Mouse (Mus musculus): ENCODE data around the gene Gba. TPM values are rescaled to one million over a fixed set of nuclear protein-coding genes. Genes with fewer than 3 reads are reported as not detected.

The Gba gene
- total and polyA plus RNA-seq, 2 experiments, result 24.1 to 36.6 TPM

GRCm38 (mm10) chr3:89221167-89221566, 18.4 kb downstream of the Gba start:
- TF ChIP-seq POLR2A (IDR thresholded peaks at IDR 0.05; ENCODE audit: extremely low read depth, insufficient read depth, low read length) (no peak), CTCF (IDR thresholded peaks at IDR 0.05; ENCODE audit: low read depth, low read length) (no peak)
- Histone ChIP-seq H3K4me3 (ENCODE audit: insufficient read depth, low read depth, low read length) (no peak overlapping the region), H3K9ac (ENCODE audit: low read depth, low read length) (no peak overlapping the region), H3K27me3 (ENCODE audit: control insufficient read depth, insufficient read depth, low read length) (no peaks in the 10 kb centered on the region), H3K36me3 (ENCODE audit: control insufficient read depth, insufficient read depth, low read length) (no peaks in the 10 kb centered on the region), H3K4me1 (ENCODE audit: control insufficient read depth, insufficient read depth, low read length) (no peaks in the 10 kb centered on the region), H3K27ac (replicated peaks; ENCODE audit: insufficient read depth, low read depth, low read length) (no peak overlapping the region), H3K79me2 (ENCODE audit: control insufficient read depth, insufficient read depth, low read length) (no peaks in the 10 kb centered on the region)
- 95% methylated on average over 5 of the region's 5 CpGs for WGBS
- DNase-seq (ENCODE audit: extremely low read depth, low read depth, low spot score), result no peak

- H3K4me1 ChIP-seq (ENCODE audit: control insufficient read depth, insufficient read depth, low read length), result peaks cover 3% of the 10 kb centered on the region; the same call in 1 of the 2 replicates
- H3K79me2 ChIP-seq (ENCODE audit: control insufficient read depth, insufficient read depth, low read length), result no peaks in the 10 kb centered on the region
- H3K36me3 ChIP-seq (ENCODE audit: control insufficient read depth, insufficient read depth, low read length), result no peaks in the 10 kb centered on the region
- TF ChIP-seq POLR2A (IDR thresholded peaks at IDR 0.05; ENCODE audit: extremely low read depth, insufficient read depth, low read length) (no peak), CTCF (IDR thresholded peaks at IDR 0.05; ENCODE audit: low read depth, low read length) (no peak)
- no peak overlapping the region for H3K9ac ChIP-seq (ENCODE audit: low read depth, low read length)
- WGBS, result 88% methylated on average over 11 of the region's 11 CpGs
- H3K4me3 ChIP-seq (ENCODE audit: insufficient read depth, low read depth, low read length), result no peak overlapping the region
- H3K27me3 ChIP-seq (ENCODE audit: control insufficient read depth, insufficient read depth, low read length), result 0 out of 2 replicates have a peak, but pooled peaks cover 2% of the 10 kb centered on the region
- H3K27ac ChIP-seq (replicated peaks; ENCODE audit: insufficient read depth, low read depth, low read length), result no peak overlapping the region
- DNase-seq (ENCODE audit: extremely low read depth, low read depth, low spot score), result no peak
Measured at GRCm38 (mm10) chr3:89224796-89225195, 22.1 kb downstream of the Gba start.

GRCm38 (mm10) chr3:89225321-89225815, 22.6 kb downstream of the Gba start:
- 0 out of 2 replicates have a peak, but pooled peaks cover 2% of the 10 kb centered on the region for H3K27me3 ChIP-seq (ENCODE audit: control insufficient read depth, insufficient read depth, low read length)
- H3K4me1 ChIP-seq (ENCODE audit: control insufficient read depth, insufficient read depth, low read length), result peaks cover 3% of the 10 kb centered on the region; the same call in 1 of the 2 replicates
- 83% methylated on average over 12 of the region's 12 CpGs for WGBS
- no peak for DNase-seq (ENCODE audit: extremely low read depth, low read depth, low spot score)
- no peaks in the 10 kb centered on the region for H3K79me2 ChIP-seq (ENCODE audit: control insufficient read depth, insufficient read depth, low read length)
- H3K27ac ChIP-seq (replicated peaks; ENCODE audit: insufficient read depth, low read depth, low read length), result no peak overlapping the region
- no peak overlapping the region for H3K4me3 ChIP-seq (ENCODE audit: insufficient read depth, low read depth, low read length)
- no peaks in the 10 kb centered on the region for H3K36me3 ChIP-seq (ENCODE audit: control insufficient read depth, insufficient read depth, low read length)
- TF ChIP-seq CTCF (IDR thresholded peaks at IDR 0.05; ENCODE audit: low read depth, low read length) (no peak), POLR2A (IDR thresholded peaks at IDR 0.05; ENCODE audit: extremely low read depth, insufficient read depth, low read length) (no peak)
- no peak overlapping the region for H3K9ac ChIP-seq (ENCODE audit: low read depth, low read length)

GRCm38 (mm10) chr3:89225918-89226317, 23.2 kb downstream of the Gba start:
- TF ChIP-seq CTCF (IDR thresholded peaks at IDR 0.05; ENCODE audit: low read depth, low read length), result no peak
- TF ChIP-seq POLR2A (IDR thresholded peaks at IDR 0.05; ENCODE audit: extremely low read depth, insufficient read depth, low read length), result no peak
- H3K27me3 ChIP-seq (ENCODE audit: control insufficient read depth, insufficient read depth, low read length), result 0 out of 2 replicates have a peak, but pooled peaks cover 2% of the 10 kb centered on the region
- WGBS, result 87% methylated on average over 4 of the region's 4 CpGs
- no peaks in the 10 kb centered on the region for H3K36me3 ChIP-seq (ENCODE audit: control insufficient read depth, insufficient read depth, low read length)
- H3K9ac ChIP-seq (ENCODE audit: low read depth, low read length), result no peak overlapping the region
- H3K27ac ChIP-seq (replicated peaks; ENCODE audit: insufficient read depth, low read depth, low read length), result no peak overlapping the region
- H3K79me2 ChIP-seq (ENCODE audit: control insufficient read depth, insufficient read depth, low read length), result no peaks in the 10 kb centered on the region
- peaks cover 3% of the 10 kb centered on the region; the same call in 1 of the 2 replicates for H3K4me1 ChIP-seq (ENCODE audit: control insufficient read depth, insufficient read depth, low read length)
- no peak for DNase-seq (ENCODE audit: extremely low read depth, low read depth, low spot score)
- H3K4me3 ChIP-seq (ENCODE audit: insufficient read depth, low read depth, low read length), result no peak overlapping the region

GRCm38 (mm10) chr3:89226361-89226760, 23.6 kb downstream of the Gba start:
- no peak for DNase-seq (ENCODE audit: extremely low read depth, low read depth, low spot score)
- TF ChIP-seq POLR2A (IDR thresholded peaks at IDR 0.05; ENCODE audit: extremely low read depth, insufficient read depth, low read length) (no peak), CTCF (IDR thresholded peaks at IDR 0.05; ENCODE audit: low read depth, low read length) (no peak)
- Histone ChIP-seq H3K27me3 (ENCODE audit: control insufficient read depth, insufficient read depth, low read length) (0 out of 2 replicates have a peak, but pooled peaks cover 2% of the 10 kb centered on the region), H3K27ac (replicated peaks; ENCODE audit: insufficient read depth, low read depth, low read length) (no peak overlapping the region), H3K9ac (ENCODE audit: low read depth, low read length) (no peak overlapping the region), H3K36me3 (ENCODE audit: control insufficient read depth, insufficient read depth, low read length) (no peaks in the 10 kb centered on the region), H3K4me1 (ENCODE audit: control insufficient read depth, insufficient read depth, low read length) (peaks cover 3% of the 10 kb centered on the region; the same call in 1 of the 2 replicates), H3K4me3 (ENCODE audit: insufficient read depth, low read depth, low read length) (no peak overlapping the region), H3K79me2 (ENCODE audit: control insufficient read depth, insufficient read depth, low read length) (no peaks in the 10 kb centered on the region)
- WGBS, result 68% methylated on average over 11 of the region's 11 CpGs

GRCm38 (mm10) chr3:89226900-89227299, 24.2 kb downstream of the Gba start, which contains the start of gene Mtx1:
Gene Mtx1 (minus strand): TSS chr3:89227088.
- no peaks in the 10 kb centered on the region for H3K36me3 ChIP-seq (ENCODE audit: control insufficient read depth, insufficient read depth, low read length)
- 0 out of 2 replicates have a peak, but pooled peaks cover 2% of the 10 kb centered on the region for H3K27me3 ChIP-seq (ENCODE audit: control insufficient read depth, insufficient read depth, low read length)
- peak within 1 kb of the TSS; percentile 34; the same call in 1 of the 2 replicates for H3K4me3 ChIP-seq (ENCODE audit: insufficient read depth, low read depth, low read length)
- H3K79me2 ChIP-seq (ENCODE audit: control insufficient read depth, insufficient read depth, low read length), result no peaks in the 10 kb centered on the region
- WGBS, result 24% methylated on average over 21 of the region's 21 CpGs
- H3K9ac ChIP-seq (ENCODE audit: low read depth, low read length), result no peak within 1 kb of the TSS; the same call in 1 of the 2 replicates
- TF ChIP-seq CTCF (IDR thresholded peaks at IDR 0.05; ENCODE audit: low read depth, low read length) (no peak), POLR2A (IDR thresholded peaks at IDR 0.05; ENCODE audit: extremely low read depth, insufficient read depth, low read length) (no peak)
- DNase-seq (ENCODE audit: extremely low read depth, low read depth, low spot score), result no peak
- peaks cover 3% of the 10 kb centered on the region; the same call in 1 of the 2 replicates for H3K4me1 ChIP-seq (ENCODE audit: control insufficient read depth, insufficient read depth, low read length)
- H3K27ac ChIP-seq (replicated peaks; ENCODE audit: insufficient read depth, low read depth, low read length), result no peak within 1 kb of the TSS
